Mouse (Mus musculus) testis, adult 2 months (tissue): Measurements from ENCODE around the gene Fstl4.

Source experiments
- CTCF ChIP-seq: fragments of 200-500 bp; IDR thresholded peaks from 2 replicates; pipeline ENCODE4 v1.5.1; 2012; ENCODE audit warnings: low read depth, mild to moderate bottlenecking, inconsistent platforms, low read length, moderate library complexity; ENCODE audit not compliant: control insufficient read depth, insufficient read depth, insufficient replicate concordance
- POLR2A ChIP-seq: fragments of 200-500 bp; IDR thresholded peaks from 2 replicates; pipeline ENCODE4 v1.6.1; 2012; ENCODE audit warnings: low read depth, mild to moderate bottlenecking, inconsistent platforms, low read length, moderate library complexity; ENCODE audit not compliant: control insufficient read depth

- TF ChIP-seq CTCF (no peak), POLR2A (no peak)
Observed at GRCm38 (mm10) chr11:53184698-53185097, 420.3 kb downstream of the Fstl4 start.
